Mouse (Mus musculus) colon, adult 2 months (tissue): Measurements from ENCODE around the gene Cadm2. TPM values are rescaled to one million over a fixed set of nuclear protein-coding genes. Genes with fewer than 3 reads are reported as not detected.

ENCODE experiments used
- polyA plus RNA-seq: library from polyadenylated mRNA; depleted of rRNA; stranded (reverse); fragments of >200 nt; gene quantifications from 2 replicates; pipeline ENCODE4 v1.2.3, GENCODE M21; 2012; rRNA removed

The Cadm2 gene
- 1.0 and 1.1 TPM in 2 replicates for polyA plus RNA-seq

DNA sequence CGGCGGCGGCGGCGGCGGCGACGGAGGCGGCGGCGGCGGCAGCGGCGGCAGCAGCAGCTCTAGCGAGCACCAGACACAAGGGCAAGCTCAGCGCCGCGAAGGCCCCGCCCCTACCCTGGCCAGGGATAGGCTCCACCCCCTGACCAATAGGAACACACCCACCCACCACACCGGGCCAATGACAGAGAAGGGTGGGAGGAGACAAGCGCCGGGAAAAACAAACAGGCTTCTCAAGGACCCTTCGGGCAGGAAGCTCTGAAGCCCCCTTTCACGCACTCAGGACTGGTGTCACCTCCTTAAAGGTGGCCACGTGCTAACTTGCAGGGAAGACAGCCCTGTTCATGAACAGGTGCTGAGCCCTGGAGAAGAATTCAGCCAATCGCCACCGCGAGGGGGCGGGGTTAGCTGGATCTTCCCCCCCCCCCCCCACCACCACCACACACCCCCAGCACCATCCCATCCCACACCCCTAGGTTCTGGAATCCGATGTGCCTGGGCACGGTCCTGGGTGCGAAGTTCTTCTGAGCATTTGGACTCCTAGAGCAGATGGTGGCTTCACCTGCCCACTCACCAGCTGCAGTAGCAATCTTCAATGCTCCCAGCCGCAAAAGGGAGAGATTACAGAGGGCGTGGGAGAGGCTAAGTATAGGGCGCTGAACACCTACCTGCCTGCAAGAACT is at the start of gene Cadm2:
Cadm2 (minus strand) TSS at position 83 of the 680 bp plus-strand sequence.

